Mouse (Mus musculus) liver, adult 2 months (tissue): Measurements from ENCODE around the gene Prps1l1.

ENCODE experiments used
- CTCF ChIP-seq: fragments of 200-500 bp; IDR thresholded peaks from 2 replicates; pipeline ENCODE4 v1.5.1; 2011; ENCODE audit warnings: low read depth, low read length, control low read depth
- POLR2A ChIP-seq: fragments of 200-500 bp; IDR thresholded peaks from 2 replicates; pipeline ENCODE4 v1.6.1; 2011; ENCODE audit warnings: low read length, control low read depth; ENCODE audit not compliant: insufficient read depth; ENCODE audit errors: extremely low read depth

DNA sequence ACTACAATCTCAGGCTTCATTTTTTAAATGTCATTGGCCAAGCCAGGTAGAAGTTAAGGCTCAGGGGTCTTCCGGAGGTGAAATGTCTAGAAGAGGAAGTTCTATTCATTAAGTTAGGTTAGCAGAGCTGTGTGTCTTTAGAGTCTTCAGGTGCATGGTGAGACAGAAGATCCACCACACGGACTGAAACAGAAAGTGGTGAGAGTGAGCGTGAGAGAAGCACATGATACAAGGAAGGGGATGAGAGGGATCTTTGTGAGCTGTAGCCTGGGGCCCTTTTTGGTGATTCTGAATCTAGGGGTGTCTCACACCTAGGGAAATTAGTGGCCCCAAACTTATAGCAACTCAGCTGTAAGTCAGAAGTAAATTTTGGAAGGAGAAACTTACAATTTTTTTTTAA is 8.6 kb upstream of the Prps1l1 start:
- TF ChIP-seq CTCF (no peak), POLR2A (no peak)
